Mouse (Mus musculus): ENCODE measurements around the gene Yipf2. TPM values are rescaled to one million over a fixed set of nuclear protein-coding genes. Genes with fewer than 3 reads are reported as not detected.

Yipf2 gene
- 13.6 and 17.5 TPM in 2 replicates for total RNA-seq (2012; rRNA removed)
- 13.1 and 16.6 TPM in 2 replicates for total RNA-seq (2014; rRNA removed)
- 17.0 and 21.2 TPM in 2 replicates for polyA plus RNA-seq (2012; ENCODE audit: insufficient read length, low read depth)

GRCm38 (mm10) chr9:21592703-21593121 lies at the start of gene Yipf2, which contains the start of gene Timm29:
Gene Yipf2, minus strand, starts transcription at chr9:21592828.
Gene Timm29, plus strand, starts transcription at chr9:21592722.
- Histone ChIP-seq H3K27ac (ENCODE audit: insufficient read depth, low read depth) (peak within 1 kb of the TSS; percentile 87), H3K36me3 (replicated peaks in 1 of 2; ENCODE audit: control insufficient read depth in 1 of 2, insufficient read depth in 1 of 2, low read length in 1 of 2) (peaks cover 24 to 54% of the 10 kb centered on the region in 2 experiments), H3K79me2 (replicated peaks; ENCODE audit: control insufficient read depth, extremely low read depth, insufficient read depth, poor library complexity, severe bottlenecking) (peaks cover 18% of the 10 kb centered on the region), H3K4me2 (ENCODE audit: insufficient read depth, low read depth, poor library complexity, severe bottlenecking) (peak within 1 kb of the TSS; percentile 94), H3K27me3 (replicated peaks) (no peaks in the 10 kb centered on the region), H3K9me3 (replicated peaks; ENCODE audit: low read length) (no peaks in the 10 kb centered on the region), H3K9ac (ENCODE audit: insufficient read depth, low read depth) (peak within 1 kb of the TSS; percentile 68), H3K4me1 (ENCODE audit: control insufficient read depth in 1 of 2, insufficient read depth in 2 of 2) (peaks cover 12 to 65% of the 10 kb centered on the region in 2 experiments), H3K4me3 (replicated peaks in 1 of 3; ENCODE audit: low read depth in 2 of 3, low read length in 2 of 3, poor library complexity in 1 of 3) (peak within 1 kb of the TSS; percentile 89 to 99 (median 97))
- 0 out of 2 replicates have a peak, but pooled peaks have one; percentile 29 for TF ChIP-seq ETS1 (conservative IDR thresholded peaks at IDR 0.05; ENCODE audit: low read depth, low read length)
- no peak for TF ChIP-seq E2F4 (IDR thresholded peaks at IDR 0.05; ENCODE audit: insufficient replicate concordance, low read depth, low read length)
- TF ChIP-seq USF1 (IDR thresholded peaks at IDR 0.05; ENCODE audit: low read depth, low read length): no peak
- no peak for TF ChIP-seq EP300 (IDR thresholded peaks at IDR 0.05; ENCODE audit: low read length)
- TF ChIP-seq MAX (IDR thresholded peaks at IDR 0.05; ENCODE audit: low read length): peak; percentile 85
- peak; percentile 97 for TF ChIP-seq KAT2A (IDR thresholded peaks at IDR 0.05; ENCODE audit: insufficient replicate concordance, low read length)
- TF ChIP-seq UBTF (IDR thresholded peaks at IDR 0.05; ENCODE audit: low read depth, low read length): 0 out of 2 replicates have a peak, but pooled peaks have one; percentile 73
- TF ChIP-seq JUND (conservative IDR thresholded peaks at IDR 0.05; ENCODE audit: low read depth, low read length): no peak; the same call in 1 of the 2 replicates
- TF ChIP-seq ELF1 (IDR thresholded peaks at IDR 0.05; ENCODE audit: low read depth, low read length): peak; percentile 87
- peak; percentile 84 for TF ChIP-seq IRF4 (IDR thresholded peaks at IDR 0.05; ENCODE audit: low read depth, low read length)
- TF ChIP-seq NELFE (IDR thresholded peaks at IDR 0.05; ENCODE audit: low read depth, low read length): peak; percentile 89
- TF ChIP-seq MAFK (IDR thresholded peaks at IDR 0.05; ENCODE audit: insufficient replicate concordance, low read length): no peak
- peak; percentile 98 for TF ChIP-seq NRF1 (IDR thresholded peaks at IDR 0.05; ENCODE audit: low read depth, low read length)
- TF ChIP-seq TBP (conservative IDR thresholded peaks at IDR 0.05; ENCODE audit: low read depth, low read length): peak; percentile 90
- TF ChIP-seq CHD2 (IDR thresholded peaks at IDR 0.05; ENCODE audit: low read length): peak; percentile 86
- TF ChIP-seq CHD1 (IDR thresholded peaks at IDR 0.05; ENCODE audit: low read depth, low read length): no peak
- TF ChIP-seq BHLHE40 (IDR thresholded peaks at IDR 0.05; ENCODE audit: low read depth, low read length): peak; percentile 41; the same call in 1 of the 2 replicates
- TF ChIP-seq JUN (IDR thresholded peaks at IDR 0.05; ENCODE audit: insufficient read depth, low read depth, low read length): no peak
- TF ChIP-seq MEF2A (IDR thresholded peaks at IDR 0.05; ENCODE audit: borderline replicate concordance, low read depth, low read length): peak; percentile 83
- no peak for TF ChIP-seq RAD21 (IDR thresholded peaks at IDR 0.05; ENCODE audit: low read depth, low read length)
- peak; percentile 99 for TF ChIP-seq SIN3A (IDR thresholded peaks at IDR 0.05; ENCODE audit: low read length)
- TF ChIP-seq PAX5 (IDR thresholded peaks at IDR 0.05; ENCODE audit: low read length): no peak
- TF ChIP-seq POLR2A (IDR thresholded peaks at IDR 0.05; ENCODE audit: low read depth, low read length): peak; percentile 84
- TF ChIP-seq ZKSCAN1 (IDR thresholded peaks at IDR 0.05; ENCODE audit: borderline replicate concordance, low read depth, low read length): no peak
- peak; percentile 96 for TF ChIP-seq POLR2AphosphoS2 (IDR thresholded peaks at IDR 0.05; ENCODE audit: low read depth, low read length)
- TF ChIP-seq ZNF384 (IDR thresholded peaks at IDR 0.05; ENCODE audit: low read depth, low read length): no peak
- TF ChIP-seq RCOR1 (conservative IDR thresholded peaks at IDR 0.05; ENCODE audit: low read depth, low read length): peak; percentile 82; the same call in 1 of the 2 replicates
- TF ChIP-seq CTCF (conservative IDR thresholded peaks at IDR 0.05 in 1 of 2, IDR thresholded peaks at IDR 0.05 in 1 of 2; ENCODE audit: low read depth in 2 of 2, low read length in 2 of 2): no peak
- no peak for TF ChIP-seq ZC3H11A (IDR thresholded peaks at IDR 0.05; ENCODE audit: low read depth, low read length)
- peak; percentile 67 for TF ChIP-seq MYC (IDR thresholded peaks at IDR 0.05; ENCODE audit: low read depth, low read length)
- TF ChIP-seq ZMIZ1 (IDR thresholded peaks at IDR 0.05; ENCODE audit: low read depth, low read length): peak; percentile 62; the same call in 1 of the 2 replicates
- TF ChIP-seq SMC3 (IDR thresholded peaks at IDR 0.05; ENCODE audit: low read depth, low read length): no peak
- peak; percentile 72; the same call in 1 of the 2 replicates for TF ChIP-seq GABPA (IDR thresholded peaks at IDR 0.05; ENCODE audit: insufficient replicate concordance, low read depth, low read length)
- peak; percentile 82 for TF ChIP-seq MAZ (IDR thresholded peaks at IDR 0.05; ENCODE audit: low read depth, low read length)
- peak; percentile 92 for TF ChIP-seq TCF12 (IDR thresholded peaks at IDR 0.05; ENCODE audit: low read depth, low read length)
- peak; percentile 98 for TF ChIP-seq HCFC1 (IDR thresholded peaks at IDR 0.05; ENCODE audit: low read depth, low read length)
- TF ChIP-seq USF2 (conservative IDR thresholded peaks at IDR 0.05; ENCODE audit: low read depth, low read length): no peak
- TF ChIP-seq MXI1 (IDR thresholded peaks at IDR 0.05; ENCODE audit: low read depth, low read length): peak; percentile 86
- DNase-seq (ENCODE audit: extremely low read depth): peak; percentile 98
- in situ Hi-C loops (cut with MboI; ENCODE audit: low pct_ligation_motif_present, low pct_unique_long_range_greater_than_20kb, low sequenced_read_pairs): loop anchor here (5.0 kb wide), 1 partner anchor 45 kb away; the partner anchor contains the start of gene Carm1
- dilution Hi-C loops (cut with MboI; ENCODE audit: extremely low pct_ligation_motif_present, extremely low pct_unique_long_range_greater_than_20kb, low sequenced_read_pairs): no loop called here

Data from CH12.LX (cell line).